Mouse (Mus musculus): ENCODE data around the gene Trip11. TPM values are rescaled to one million over a fixed set of nuclear protein-coding genes. Genes with fewer than 3 reads are reported as not detected.

The Trip11 gene
- total and polyA plus RNA-seq, 3 experiments: 5.1 to 12.8 (median 10.4) TPM

GRCm38 (mm10) chr12:101922313-101922712 is 9.2 kb upstream of the Trip11 start:
- H3K4me3 ChIP-seq (replicated peaks in 1 of 3; ENCODE audit: low read depth in 2 of 3, low read length in 2 of 3, poor library complexity in 1 of 3): no peak overlapping the region
- no peaks in the 10 kb centered on the region for H3K9me3 ChIP-seq (replicated peaks; ENCODE audit: low read length)
- no peak overlapping the region for H3K9ac ChIP-seq (ENCODE audit: insufficient read depth, low read depth)
- H3K4me1 ChIP-seq (ENCODE audit: control insufficient read depth in 1 of 2, insufficient read depth in 2 of 2): no peaks in the 10 kb centered on the region
- no peak overlapping the region for H3K27ac ChIP-seq (ENCODE audit: insufficient read depth, low read depth)
- dilution Hi-C loops (cut with MboI; ENCODE audit: extremely low pct_ligation_motif_present, extremely low pct_unique_long_range_greater_than_20kb, low sequenced_read_pairs) (no loop called here), in situ Hi-C loops (cut with MboI; ENCODE audit: low pct_ligation_motif_present, low pct_unique_long_range_greater_than_20kb, low sequenced_read_pairs) (no loop called here)
- H3K27me3 ChIP-seq (replicated peaks): no peaks in the 10 kb centered on the region
- no peak for DNase-seq (ENCODE audit: extremely low read depth)
- H3K79me2 ChIP-seq (replicated peaks; ENCODE audit: control insufficient read depth, extremely low read depth, insufficient read depth, poor library complexity, severe bottlenecking): no peaks in the 10 kb centered on the region
- TF ChIP-seq UBTF (IDR thresholded peaks at IDR 0.05; ENCODE audit: low read depth, low read length) (no peak), RCOR1 (conservative IDR thresholded peaks at IDR 0.05; ENCODE audit: low read depth, low read length) (no peak), ETS1 (conservative IDR thresholded peaks at IDR 0.05; ENCODE audit: low read depth, low read length) (no peak), KAT2A (IDR thresholded peaks at IDR 0.05; ENCODE audit: insufficient replicate concordance, low read length) (no peak), NELFE (IDR thresholded peaks at IDR 0.05; ENCODE audit: low read depth, low read length) (no peak), E2F4 (IDR thresholded peaks at IDR 0.05; ENCODE audit: insufficient replicate concordance, low read depth, low read length) (no peak), BHLHE40 (IDR thresholded peaks at IDR 0.05; ENCODE audit: low read depth, low read length) (no peak), HCFC1 (IDR thresholded peaks at IDR 0.05; ENCODE audit: low read depth, low read length) (no peak), MXI1 (IDR thresholded peaks at IDR 0.05; ENCODE audit: low read depth, low read length) (no peak), MAZ (IDR thresholded peaks at IDR 0.05; ENCODE audit: low read depth, low read length) (no peak), ZNF384 (IDR thresholded peaks at IDR 0.05; ENCODE audit: low read depth, low read length) (no peak), MYC (IDR thresholded peaks at IDR 0.05; ENCODE audit: low read depth, low read length) (no peak)
- no peak overlapping the region for H3K4me2 ChIP-seq (ENCODE audit: insufficient read depth, low read depth, poor library complexity, severe bottlenecking)
- peaks cover 20 to 57% of the 10 kb centered on the region in 2 experiments for H3K36me3 ChIP-seq (replicated peaks in 1 of 2; ENCODE audit: control insufficient read depth in 1 of 2, insufficient read depth in 1 of 2, low read length in 1 of 2)

- H3K79me2 ChIP-seq (replicated peaks; ENCODE audit: control insufficient read depth, extremely low read depth, insufficient read depth, poor library complexity, severe bottlenecking): no peaks in the 10 kb centered on the region
- in situ Hi-C loops (cut with MboI; ENCODE audit: low pct_ligation_motif_present, low pct_unique_long_range_greater_than_20kb, low sequenced_read_pairs): no loop called here
- H3K27me3 ChIP-seq (replicated peaks): no peaks in the 10 kb centered on the region
- no peak for DNase-seq (ENCODE audit: extremely low read depth)
- no peak overlapping the region for H3K4me3 ChIP-seq (replicated peaks in 1 of 3; ENCODE audit: low read depth in 2 of 3, low read length in 2 of 3, poor library complexity in 1 of 3)
- no peak overlapping the region for H3K27ac ChIP-seq (ENCODE audit: insufficient read depth, low read depth)
- no peak overlapping the region for H3K4me2 ChIP-seq (ENCODE audit: insufficient read depth, low read depth, poor library complexity, severe bottlenecking)
- peaks cover 15 to 39% of the 10 kb centered on the region in 2 experiments for H3K36me3 ChIP-seq (replicated peaks in 1 of 2; ENCODE audit: control insufficient read depth in 1 of 2, insufficient read depth in 1 of 2, low read length in 1 of 2)
- dilution Hi-C loops (cut with MboI; ENCODE audit: extremely low pct_ligation_motif_present, extremely low pct_unique_long_range_greater_than_20kb, low sequenced_read_pairs): no loop called here
- H3K9ac ChIP-seq (ENCODE audit: insufficient read depth, low read depth): no peak overlapping the region
- no peaks in the 10 kb centered on the region for H3K9me3 ChIP-seq (replicated peaks; ENCODE audit: low read length)
- H3K4me1 ChIP-seq (ENCODE audit: control insufficient read depth in 1 of 2, insufficient read depth in 2 of 2): no peaks in the 10 kb centered on the region
- TF ChIP-seq E2F4 (IDR thresholded peaks at IDR 0.05; ENCODE audit: insufficient replicate concordance, low read depth, low read length) (no peak), TCF12 (IDR thresholded peaks at IDR 0.05; ENCODE audit: low read depth, low read length) (no peak), MAFK (IDR thresholded peaks at IDR 0.05; ENCODE audit: insufficient replicate concordance, low read length) (no peak), NRF1 (IDR thresholded peaks at IDR 0.05; ENCODE audit: low read depth, low read length) (no peak), EP300 (IDR thresholded peaks at IDR 0.05; ENCODE audit: low read length) (no peak), POLR2A (IDR thresholded peaks at IDR 0.05; ENCODE audit: low read depth, low read length) (no peak), IRF4 (IDR thresholded peaks at IDR 0.05; ENCODE audit: low read depth, low read length) (no peak), CHD1 (IDR thresholded peaks at IDR 0.05; ENCODE audit: low read depth, low read length) (no peak), MXI1 (IDR thresholded peaks at IDR 0.05; ENCODE audit: low read depth, low read length) (no peak), JUND (conservative IDR thresholded peaks at IDR 0.05; ENCODE audit: low read depth, low read length) (no peak), CHD2 (IDR thresholded peaks at IDR 0.05; ENCODE audit: low read length) (no peak), MEF2A (IDR thresholded peaks at IDR 0.05; ENCODE audit: borderline replicate concordance, low read depth, low read length) (no peak), PAX5 (IDR thresholded peaks at IDR 0.05; ENCODE audit: low read length) (no peak), MYC (IDR thresholded peaks at IDR 0.05; ENCODE audit: low read depth, low read length) (no peak), ZMIZ1 (IDR thresholded peaks at IDR 0.05; ENCODE audit: low read depth, low read length) (no peak), CTCF (conservative IDR thresholded peaks at IDR 0.05 in 1 of 2, IDR thresholded peaks at IDR 0.05 in 1 of 2; ENCODE audit: low read depth in 2 of 2, low read length in 2 of 2) (no peak), KAT2A (IDR thresholded peaks at IDR 0.05; ENCODE audit: insufficient replicate concordance, low read length) (no peak), ZNF384 (IDR thresholded peaks at IDR 0.05; ENCODE audit: low read depth, low read length) (no peak), UBTF (IDR thresholded peaks at IDR 0.05; ENCODE audit: low read depth, low read length) (no peak)
Observed at GRCm38 (mm10) chr12:101919847-101920246, 6.8 kb upstream of the Trip11 start.
